Mouse (Mus musculus): ENCODE data around the gene Efcab3. TPM values are rescaled to one million over a fixed set of nuclear protein-coding genes. Genes with fewer than 3 reads are reported as not detected.

Efcab3 gene
- polyA plus RNA-seq, 1 experiment from 2014 or later = 0.22 TPM

DNA sequence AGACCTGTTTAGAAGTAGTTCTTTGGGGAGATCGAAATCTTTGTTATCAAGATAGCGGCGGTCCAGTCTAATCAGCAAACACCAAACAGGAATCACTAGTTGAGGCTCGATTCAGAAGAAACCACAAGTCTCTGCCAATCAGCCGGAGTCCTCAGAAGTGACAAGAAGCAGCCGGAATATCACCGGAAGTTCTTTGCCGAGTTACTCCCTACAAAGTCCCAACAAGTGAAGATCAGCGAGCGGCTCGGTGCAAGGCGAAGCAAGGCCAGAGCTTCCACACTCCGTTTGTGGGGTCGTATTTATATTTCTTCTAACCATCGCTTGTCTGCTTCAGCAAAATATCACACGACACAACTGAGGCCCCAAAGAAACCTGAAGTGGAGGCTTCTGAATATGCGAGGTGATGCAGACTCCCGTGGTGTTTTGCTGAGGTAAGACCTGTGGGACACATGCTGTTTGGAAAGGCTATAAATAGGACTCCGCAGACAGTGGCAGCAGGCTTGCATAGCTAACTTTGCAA is 93.4 kb downstream of the Efcab3 start:
- in situ Hi-C loops (cut with MboI; ENCODE audit: low pct_unique_long_range_greater_than_20kb) = no loop called here
- no peaks in the 10 kb centered on the region for H3K27me3 ChIP-seq
- POLR2A ChIA-PET = no interaction called here
- ATAC-seq = no peak
- no peak for TF ChIP-seq CTCF (IDR thresholded peaks at IDR 0.05)
- DNase-seq (ENCODE audit: low read depth, low spot score) = no peak
- CTCF ChIA-PET = no interaction called here

DNA sequence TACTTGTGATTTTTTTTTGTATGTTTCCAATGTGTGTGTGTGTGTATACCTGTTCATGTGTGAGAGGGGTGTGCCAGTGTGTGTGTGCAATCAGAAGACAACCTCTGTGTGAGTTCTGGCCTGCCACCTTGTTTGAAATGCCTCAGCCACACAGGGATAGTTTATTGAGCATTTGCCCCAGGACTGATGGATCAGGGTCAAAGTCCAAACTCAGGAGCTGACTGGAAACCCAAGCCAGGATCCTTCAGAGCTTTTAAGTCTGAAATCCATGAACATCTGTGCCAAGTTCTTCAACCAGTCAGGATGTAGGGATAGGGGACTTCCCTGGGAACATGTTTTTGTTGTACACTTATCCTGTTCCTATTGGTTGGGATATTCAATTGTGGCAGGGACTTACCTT is 94.7 kb downstream of the Efcab3 start:
- POLR2A ChIA-PET = interaction anchor here (0.9 kb wide), 1 partner anchor 10 kb away, joined by 4 read pairs; no protein-coding TSS in a partner anchor
- ATAC-seq (no peak), DNase-seq (ENCODE audit: low read depth, low spot score) (no peak)
- no peak for TF ChIP-seq CTCF (IDR thresholded peaks at IDR 0.05)
- CTCF ChIA-PET = no interaction called here
- H3K27me3 ChIP-seq = no peaks in the 10 kb centered on the region
- in situ Hi-C loops (cut with MboI; ENCODE audit: low pct_unique_long_range_greater_than_20kb) = no loop called here

DNA sequence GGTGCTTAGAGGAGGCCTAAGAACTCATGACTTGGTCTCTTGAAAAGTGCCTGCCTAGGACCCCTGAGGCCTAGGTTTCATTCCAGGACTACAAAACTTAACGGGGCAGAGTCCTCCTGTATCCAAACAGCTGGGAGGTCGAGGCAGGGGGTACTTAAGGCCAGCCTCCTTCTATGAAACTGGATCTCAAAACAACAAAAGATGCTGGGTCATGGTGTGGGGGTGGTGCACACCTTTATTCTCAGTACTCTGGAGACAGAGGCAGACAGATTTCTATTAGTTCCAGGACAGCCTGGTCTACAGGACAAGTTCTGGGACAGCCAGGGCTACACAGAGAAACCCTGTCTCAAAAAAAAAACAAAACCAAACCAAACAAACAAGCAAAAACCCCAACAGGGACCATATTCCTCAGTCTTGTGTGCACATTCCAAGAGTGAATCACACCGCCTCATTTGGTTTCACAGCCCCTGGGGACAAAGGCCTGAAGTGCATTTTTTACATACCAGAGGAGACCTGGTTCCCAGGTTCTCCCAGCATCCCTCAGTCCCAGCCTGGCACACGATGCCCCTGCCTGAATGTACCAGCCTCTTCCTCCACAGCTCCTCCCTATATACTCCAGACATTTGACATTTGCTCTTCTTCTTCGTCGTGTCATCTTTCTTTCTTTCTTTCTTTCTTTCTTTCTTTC is 96.4 kb downstream of the Efcab3 start:
- no peaks in the 10 kb centered on the region for H3K27me3 ChIP-seq
- POLR2A ChIA-PET = interaction anchor here (0.6 to 0.7 kb wide), 2 partner anchors 59 to 721 kb away, joined by 4 to 6 read pairs; no protein-coding TSS in a partner anchor
- in situ Hi-C loops (cut with MboI; ENCODE audit: low pct_unique_long_range_greater_than_20kb) = no loop called here
- TF ChIP-seq CTCF (IDR thresholded peaks at IDR 0.05) = no peak
- CTCF ChIA-PET = no interaction called here
- no peak for DNase-seq (ENCODE audit: low read depth, low spot score)
- ATAC-seq = peak; percentile 89

DNA sequence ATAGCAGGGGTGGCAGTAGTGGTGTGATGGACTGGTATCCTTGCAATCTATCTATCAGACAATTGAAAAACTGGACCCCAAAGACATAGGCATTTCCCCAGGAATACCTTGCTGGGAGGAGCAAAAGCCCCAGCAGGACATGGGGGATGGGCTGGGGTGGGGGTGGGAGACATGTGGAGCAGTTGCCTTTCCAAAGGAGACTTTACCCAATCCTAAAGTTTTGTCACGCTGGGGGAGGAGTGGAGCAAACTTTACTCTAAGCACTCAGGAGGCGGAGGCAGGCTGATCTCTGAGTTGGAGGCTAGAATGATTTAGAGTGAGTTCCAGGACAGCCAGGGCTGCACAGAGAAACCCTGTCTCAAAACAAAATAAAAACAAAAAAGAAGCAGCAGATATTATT is 98.0 kb downstream of the Efcab3 start:
- POLR2A ChIA-PET = no interaction called here
- no peaks in the 10 kb centered on the region for H3K27me3 ChIP-seq
- TF ChIP-seq CTCF (IDR thresholded peaks at IDR 0.05) = no peak
- CTCF ChIA-PET = no interaction called here
- DNase-seq (ENCODE audit: low read depth, low spot score) (no peak), ATAC-seq (no peak)
- in situ Hi-C loops (cut with MboI; ENCODE audit: low pct_unique_long_range_greater_than_20kb) = no loop called here

DNA sequence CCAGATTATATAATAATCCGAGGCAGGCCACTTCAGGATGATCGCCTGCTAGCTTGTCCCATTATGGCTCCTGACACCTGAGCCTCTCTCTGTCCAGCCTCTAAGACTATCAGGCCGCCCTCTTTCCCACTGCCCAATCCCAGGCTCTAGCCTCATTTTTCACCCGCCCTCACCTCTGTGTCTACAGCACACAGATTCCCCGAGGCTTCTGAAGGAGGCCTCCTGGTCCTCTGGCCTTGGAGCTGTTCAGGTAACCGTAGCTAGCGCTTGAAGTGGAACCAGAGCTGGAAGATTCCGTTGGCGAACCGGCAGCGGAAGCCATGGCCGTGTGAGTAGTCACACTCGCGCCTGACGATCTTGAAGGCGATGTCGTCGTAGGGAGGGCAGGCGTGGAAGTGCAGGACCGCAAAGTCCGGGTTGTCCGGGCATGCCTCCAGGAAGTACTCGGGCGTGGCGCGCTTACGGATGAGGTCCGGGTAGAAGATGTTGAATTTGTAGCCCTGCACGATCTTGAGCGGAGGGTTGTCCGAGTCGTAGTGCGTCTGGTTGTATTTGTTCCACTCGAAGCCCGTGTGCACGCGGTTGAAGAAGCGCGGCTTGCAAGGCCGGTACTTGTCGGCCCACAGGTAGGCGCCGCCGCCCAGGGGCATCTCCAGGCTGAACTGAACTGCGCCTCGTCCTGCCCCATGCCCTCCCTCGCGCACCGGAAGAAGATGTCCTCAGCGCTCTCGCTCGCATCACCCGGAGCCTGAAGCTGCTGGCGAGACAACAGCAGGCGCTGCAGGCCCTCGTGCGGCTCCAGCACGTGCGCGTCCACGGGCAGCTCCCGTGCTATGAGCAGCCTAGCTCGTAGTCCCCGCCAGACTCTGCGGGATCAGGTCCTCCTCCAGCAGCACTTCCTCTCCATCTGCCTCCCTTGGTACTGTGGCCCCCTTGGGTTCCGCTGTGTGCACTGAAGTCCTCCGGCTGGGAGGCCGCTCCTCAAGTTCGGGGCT is 101.4 kb downstream of the Efcab3 start:
- ATAC-seq = no peak
- H3K27me3 ChIP-seq = no peaks in the 10 kb centered on the region
- ChIA-PET CTCF (no interaction called here), POLR2A (no interaction called here)
- in situ Hi-C loops (cut with MboI; ENCODE audit: low pct_unique_long_range_greater_than_20kb) = no loop called here
- no peak for TF ChIP-seq CTCF (IDR thresholded peaks at IDR 0.05)
- no peak for DNase-seq (ENCODE audit: low read depth, low spot score)

DNA sequence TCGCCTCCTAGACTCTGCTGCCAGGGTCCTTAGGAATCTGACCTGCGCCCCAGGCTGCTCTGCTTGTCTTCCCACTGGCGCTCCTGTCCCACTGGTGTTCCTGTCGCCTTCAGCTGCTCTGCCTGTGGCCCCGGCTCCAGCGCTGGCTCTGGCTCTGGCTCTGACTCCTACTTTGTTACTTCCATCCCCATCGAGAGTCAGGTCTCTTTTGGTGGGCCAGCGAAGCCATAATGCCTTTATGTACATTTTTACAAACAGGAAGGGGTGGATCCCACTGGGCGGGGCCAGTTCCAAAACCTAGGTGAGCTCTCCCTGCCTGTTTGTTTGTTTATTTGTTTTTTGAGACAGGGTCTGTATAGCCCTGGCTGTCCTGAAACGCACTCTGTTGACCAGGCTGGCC is 103.4 kb downstream of the Efcab3 start:
- no peaks in the 10 kb centered on the region for H3K27me3 ChIP-seq
- no peak for DNase-seq (ENCODE audit: low read depth, low spot score)
- ATAC-seq = no peak
- in situ Hi-C loops (cut with MboI; ENCODE audit: low pct_unique_long_range_greater_than_20kb) = no loop called here
- TF ChIP-seq CTCF (IDR thresholded peaks at IDR 0.05) = no peak
- ChIA-PET CTCF (no interaction called here), POLR2A (interaction anchor here (1.7 kb wide), 1 partner anchor 9 kb away, joined by 4 read pairs; no protein-coding TSS in a partner anchor)

Other genes starting within 250 kb of the Efcab3 start
- 27.1 TPM for gene Mettl2, start 62.8 kb downstream of the Efcab3 start, polyA plus RNA-seq (2021)
- not detected for gene Gm10842, start 83.3 kb downstream of the Efcab3 start, polyA plus RNA-seq (2021)
- gene Tlk2, start 115.2 kb downstream of the Efcab3 start, polyA plus RNA-seq (2021) = 66.1 TPM
- gene Mrc2, start 229.1 kb downstream of the Efcab3 start, polyA plus RNA-seq (2021) = 0.09 TPM

Measured in Patski (cell line).